Mouse (Mus musculus): ENCODE data around the gene Spata33.
"Not testable (repeated sequence)": the region's sequence is repeated elsewhere in the genome, so short reads cannot be mapped to it uniquely, and the experiment has no call there.

The Spata33 gene

GRCm38 (mm10) chr8:123233300-123233699 lies 20.7 kb downstream of the Spata33 start:
- no peak for DNase-seq (ENCODE audit: low read depth, low spot score)

- DNase-seq (ENCODE audit: low read depth, low spot score): no peak
Observed at GRCm38 (mm10) chr8:123233760-123234159, 21.1 kb downstream of the Spata33 start.

DNA sequence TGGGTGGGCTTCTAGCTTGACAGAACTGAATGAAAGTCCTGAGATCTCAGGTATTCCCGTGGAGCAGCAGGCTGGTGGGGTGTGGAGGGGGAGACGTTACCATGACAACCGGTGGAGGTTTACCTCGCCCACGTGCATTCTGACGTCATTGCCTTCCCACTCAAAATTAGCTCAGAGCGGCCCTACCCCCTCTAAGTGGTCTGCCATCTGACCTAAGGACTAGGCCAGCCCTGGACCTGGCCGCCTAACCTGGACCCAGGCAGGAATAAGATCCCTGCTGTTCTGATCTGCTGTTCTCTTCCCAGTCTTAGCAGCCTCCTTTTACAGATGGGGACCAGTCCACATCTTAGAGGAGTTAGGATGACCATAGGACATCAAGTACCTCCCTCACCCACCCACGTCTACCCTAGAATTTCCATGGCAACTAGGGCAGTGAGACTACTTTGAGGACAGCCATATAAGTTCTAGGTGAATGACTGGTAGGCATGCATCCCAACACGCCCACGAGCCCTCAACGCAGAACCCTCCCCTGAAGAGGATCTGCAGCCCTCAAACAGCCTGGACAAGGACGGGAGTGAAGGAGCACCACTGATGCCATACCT lies 22.4 kb downstream of the Spata33 start:
- DNase-seq (ENCODE audit: low read depth, low spot score): peak; percentile 93

DNA sequence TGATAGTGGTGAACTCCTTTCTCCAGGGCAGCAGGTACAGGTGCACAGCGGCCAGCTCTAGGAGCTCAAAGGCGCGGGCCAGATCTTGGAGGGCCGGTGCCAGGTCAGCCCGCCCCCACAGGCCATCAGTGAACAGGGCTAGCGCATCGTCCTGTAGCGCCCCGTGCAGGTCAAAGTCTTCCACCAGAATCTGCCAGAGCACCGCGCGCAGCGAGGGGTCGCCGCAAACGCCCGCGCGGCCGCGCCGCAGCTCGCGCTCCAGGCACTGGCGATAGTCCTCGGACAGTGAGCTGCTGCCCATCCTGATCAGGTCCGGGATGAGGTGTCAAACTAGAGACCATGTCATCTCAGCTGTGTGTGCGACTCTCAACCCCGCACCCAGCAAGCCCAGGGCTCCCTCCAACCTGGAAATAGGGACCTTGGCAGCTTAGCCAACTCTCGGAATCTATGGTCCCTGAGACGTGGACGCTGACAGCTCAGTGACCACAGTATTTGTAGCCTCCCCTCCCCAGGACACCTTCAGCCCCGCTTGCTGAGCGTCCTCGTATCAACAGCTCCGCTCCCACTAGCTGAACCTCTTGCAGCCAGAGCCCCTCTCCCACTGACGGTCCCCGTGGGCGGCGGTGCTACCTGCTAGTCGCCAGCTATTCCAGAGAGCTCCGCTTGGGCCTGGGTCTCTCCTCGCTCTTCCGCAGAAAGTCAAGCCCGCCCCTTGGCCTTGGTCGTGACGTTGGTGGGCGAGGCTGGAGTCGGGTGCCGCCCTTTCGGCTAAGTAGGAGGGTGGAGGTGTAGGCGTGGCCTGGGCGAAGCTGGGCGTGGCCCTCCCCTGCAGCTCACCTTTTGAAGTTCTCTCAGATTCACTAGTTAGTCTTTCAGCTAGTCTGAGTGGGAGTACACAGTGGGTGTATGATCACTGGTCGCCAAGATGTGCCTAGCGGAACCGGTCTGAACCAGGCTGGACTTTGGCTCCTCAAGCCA lies 23.2 kb downstream of the Spata33 start, which contains the start of gene Spata2l:
Gene Spata2l (minus strand): TSS at position 714 of the 978 bp plus-strand sequence.
- peak; percentile 95 for DNase-seq (ENCODE audit: low read depth, low spot score)

- DNase-seq (ENCODE audit: low read depth, low spot score): no peak
Observed at GRCm38 (mm10) chr8:123239398-123239797, 26.8 kb downstream of the Spata33 start.

DNA sequence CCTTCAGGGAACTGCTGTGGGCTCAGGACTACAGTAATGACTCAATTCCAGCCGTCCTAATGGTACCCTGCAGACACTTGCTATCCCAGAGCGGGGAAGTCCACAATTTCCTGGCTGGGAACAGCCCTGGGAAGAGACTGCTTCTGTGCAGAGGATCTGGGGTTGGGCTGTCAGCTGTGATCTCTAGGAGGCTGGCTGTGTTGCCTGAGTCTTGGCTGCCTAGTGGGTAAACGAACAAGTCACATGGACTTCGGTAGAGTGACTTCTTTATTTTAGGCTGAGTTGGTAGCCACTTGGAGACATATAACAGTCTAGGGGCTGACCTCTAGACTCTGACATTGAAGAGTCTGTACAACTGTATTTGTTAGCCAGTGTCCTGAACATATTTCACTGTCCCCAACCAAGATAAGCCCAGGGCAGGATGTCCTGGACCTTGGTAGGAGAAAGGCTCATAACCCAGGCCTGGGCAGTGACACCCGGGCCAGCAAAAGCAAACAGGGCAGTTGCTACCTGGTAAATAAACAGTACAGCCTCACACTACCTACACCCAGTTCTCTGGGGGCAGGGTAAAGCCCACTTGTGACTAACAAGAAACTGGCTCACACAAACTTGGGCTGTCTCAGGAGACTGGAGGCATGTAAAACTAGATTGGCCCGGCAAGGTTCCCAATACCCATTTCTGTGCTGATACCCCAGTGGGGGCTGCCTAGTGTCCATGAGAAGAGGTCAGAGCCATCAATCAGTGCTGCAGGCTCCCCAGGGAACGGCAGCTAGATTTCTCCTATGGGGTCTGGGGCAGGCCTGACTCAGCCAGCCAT lies 29.7 kb downstream of the Spata33 start:
- DNase-seq (ENCODE audit: low read depth, low spot score): no peak

- DNase-seq (ENCODE audit: low read depth, low spot score): no peak
Observed at GRCm38 (mm10) chr8:123243053-123243452, 30.4 kb downstream of the Spata33 start.

- DNase-seq (ENCODE audit: low read depth, low spot score): no peak
Observed at GRCm38 (mm10) chr8:123244382-123244781, 31.8 kb downstream of the Spata33 start.

GRCm38 (mm10) chr8:123245543-123245942 lies 32.9 kb downstream of the Spata33 start:
- DNase-seq (ENCODE audit: low read depth, low spot score): no peak

- no peak for DNase-seq (ENCODE audit: low read depth, low spot score)
Observed at GRCm38 (mm10) chr8:123247748-123248147, 35.1 kb downstream of the Spata33 start.

DNA sequence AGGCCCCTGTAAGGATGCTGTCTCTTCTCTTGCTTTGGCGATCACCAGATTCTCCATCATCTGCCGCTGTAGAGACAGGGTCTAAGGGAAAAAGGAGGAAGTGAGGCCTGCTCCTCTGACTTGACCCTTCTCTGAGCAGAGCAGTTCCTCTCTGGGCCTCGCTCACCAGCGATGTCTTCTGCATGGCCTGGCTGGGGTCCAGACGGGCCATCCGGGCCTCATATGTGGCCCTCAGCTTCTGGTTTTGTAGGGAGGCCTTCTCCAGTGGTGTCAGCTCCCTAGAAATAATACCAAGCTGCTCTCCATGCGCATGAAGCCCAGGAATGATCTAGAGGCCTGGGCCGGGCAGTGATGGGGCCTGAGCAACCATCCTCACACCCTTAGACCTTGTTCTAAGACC lies 36.0 kb downstream of the Spata33 start:
- no peak for DNase-seq (ENCODE audit: low read depth, low spot score)

- DNase-seq (ENCODE audit: low read depth, low spot score): no peak
Observed at GRCm38 (mm10) chr8:123250940-123251339, 38.3 kb downstream of the Spata33 start.

DNA sequence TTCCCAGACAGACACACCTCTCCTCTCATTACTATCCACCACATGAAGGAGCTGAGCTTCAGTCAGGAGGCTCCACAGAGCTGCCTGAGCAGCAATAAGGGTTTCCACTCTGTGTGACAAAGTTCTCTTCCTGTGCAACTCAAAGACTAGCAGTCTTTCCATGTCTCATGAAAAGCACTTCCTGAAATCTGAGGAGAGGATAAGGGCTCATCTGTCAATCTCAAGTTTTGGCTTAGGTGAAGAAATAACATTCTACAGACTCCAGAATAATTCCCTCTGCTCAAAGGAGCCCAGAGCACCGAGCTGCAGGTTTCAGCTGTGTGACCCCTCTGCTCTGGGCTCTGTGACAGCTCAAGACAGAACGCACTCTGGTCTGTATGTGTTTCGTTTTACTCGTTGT lies 40.3 kb downstream of the Spata33 start:
- DNase-seq (ENCODE audit: low read depth, low spot score): no peak

- peak; percentile 43 for DNase-seq (ENCODE audit: low read depth, low spot score)
Observed at GRCm38 (mm10) chr8:123253451-123254098, 40.9 kb downstream of the Spata33 start.

GRCm38 (mm10) chr8:123254099-123254885 lies 41.7 kb downstream of the Spata33 start, which contains the start of the genes Zfp276 and Vps9d1:
Gene Zfp276, plus strand, starts transcription at chr8:123254195.
Gene Vps9d1, minus strand, starts transcription at chr8:123254348.
- DNase-seq (ENCODE audit: low read depth, low spot score): peak; percentile 93

DNA sequence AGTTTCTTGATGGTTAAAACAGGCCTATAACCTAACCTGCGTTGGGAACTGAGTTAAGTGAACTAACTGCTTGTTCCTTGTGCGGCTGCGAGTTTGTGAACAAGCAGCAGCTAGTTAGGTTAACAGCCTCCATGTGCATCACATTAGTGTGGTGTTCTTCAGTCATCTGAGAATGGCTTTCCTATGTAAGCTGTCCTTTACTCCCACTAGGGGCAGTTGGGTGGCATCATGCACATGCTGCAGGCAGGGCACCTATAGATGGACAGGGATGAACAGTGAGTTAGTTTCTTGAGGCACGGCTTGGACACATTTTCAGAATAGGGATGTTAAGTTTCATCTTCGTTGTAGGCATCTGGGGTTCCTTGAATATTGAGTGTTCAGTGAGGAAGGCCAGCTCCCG lies 42.5 kb downstream of the Spata33 start:
- DNase-seq (ENCODE audit: low read depth, low spot score): no peak

DNA sequence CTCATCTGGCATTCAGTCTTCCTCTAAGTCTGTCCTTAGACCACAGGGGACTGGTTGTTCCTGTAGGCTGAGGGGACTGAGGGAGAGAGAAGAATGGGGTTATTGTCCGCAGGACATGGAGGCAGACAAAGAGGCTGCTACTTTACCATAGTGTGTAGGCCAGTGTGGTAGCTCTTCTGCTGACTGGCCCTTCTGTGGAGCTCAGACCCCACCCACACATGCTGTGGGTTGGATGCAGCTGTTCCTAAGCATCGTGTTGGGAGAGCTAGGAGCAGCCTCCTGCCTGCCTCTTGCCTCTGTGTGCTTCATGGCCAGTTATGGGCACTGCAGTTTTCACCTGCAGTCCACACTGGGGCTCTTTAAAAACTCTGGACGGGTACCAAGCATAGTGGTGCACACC lies 44.5 kb downstream of the Spata33 start:
- DNase-seq (ENCODE audit: low read depth, low spot score): peak; percentile 93

GRCm38 (mm10) chr8:123257593-123257992 lies 45.0 kb downstream of the Spata33 start:
- not testable (repeated sequence) for DNase-seq (ENCODE audit: low read depth, low spot score)

- no peak for DNase-seq (ENCODE audit: low read depth, low spot score)
Observed at GRCm38 (mm10) chr8:123267926-123268656, 55.5 kb downstream of the Spata33 start.

GRCm38 (mm10) chr8:123271147-123271546 lies 58.5 kb downstream of the Spata33 start:
- DNase-seq (ENCODE audit: low read depth, low spot score): no peak
